Mouse (Mus musculus) urinary bladder, postnatal 14 days (tissue): ENCODE results near the gene Sel1l.

Experiments used
- DNase-seq: peaks from one replicate; pipeline ENCODE4 v3.0.0; 2021; ENCODE audit warnings: low spot score

Gene Sel1l

DNA sequence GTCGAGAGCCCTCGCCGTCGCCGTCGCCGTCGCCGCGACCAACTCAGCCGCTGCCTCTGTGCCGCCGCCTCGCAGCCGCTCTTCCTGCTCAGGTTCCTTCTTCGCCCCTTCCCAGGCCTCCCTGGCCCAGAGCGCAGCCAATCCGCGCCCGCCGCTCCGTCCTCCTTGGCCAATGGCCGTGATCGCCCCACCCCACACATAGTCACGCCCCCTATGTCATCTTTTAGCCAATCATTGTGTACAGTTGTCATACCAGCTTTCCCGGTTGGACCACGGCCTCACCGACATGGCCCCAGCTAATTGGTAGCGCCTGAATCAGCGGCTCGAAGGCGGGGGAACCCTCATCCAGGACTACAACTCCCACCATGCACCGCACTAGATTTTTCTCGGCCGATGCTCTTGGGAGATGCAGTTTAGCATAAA lies at the start of gene Sel1l:
TSS of gene Sel1l (minus strand) at position 113 of the 423 bp plus-strand sequence.
- DNase-seq, result peak; percentile 98

GRCm38 (mm10) chr12:91892622-91893560 lies 43.9 kb upstream of the Sel1l start:
- no peak for DNase-seq

DNA sequence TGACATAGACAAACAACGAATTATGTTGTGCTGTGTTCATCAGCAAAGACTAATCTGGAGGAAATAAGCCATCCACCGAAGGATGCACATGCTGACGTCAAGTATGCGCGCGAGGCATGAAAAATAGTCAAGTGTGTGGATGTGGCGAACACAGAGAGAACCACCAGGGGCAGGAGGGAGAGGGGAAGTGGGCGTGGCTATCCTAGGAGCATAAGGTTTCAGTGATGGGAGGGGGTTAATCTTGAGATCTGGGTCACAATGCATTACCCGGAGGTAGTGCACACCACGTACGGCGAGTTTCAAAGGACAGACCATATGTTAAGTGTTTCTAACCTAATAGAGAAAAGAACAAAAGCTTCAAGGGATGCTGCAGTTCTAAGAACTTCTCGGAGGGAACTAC lies 31.5 kb upstream of the Sel1l start:
- no peak for DNase-seq

GRCm38 (mm10) chr12:91878912-91879250 lies 29.9 kb upstream of the Sel1l start:
- DNase-seq, result no peak

DNA sequence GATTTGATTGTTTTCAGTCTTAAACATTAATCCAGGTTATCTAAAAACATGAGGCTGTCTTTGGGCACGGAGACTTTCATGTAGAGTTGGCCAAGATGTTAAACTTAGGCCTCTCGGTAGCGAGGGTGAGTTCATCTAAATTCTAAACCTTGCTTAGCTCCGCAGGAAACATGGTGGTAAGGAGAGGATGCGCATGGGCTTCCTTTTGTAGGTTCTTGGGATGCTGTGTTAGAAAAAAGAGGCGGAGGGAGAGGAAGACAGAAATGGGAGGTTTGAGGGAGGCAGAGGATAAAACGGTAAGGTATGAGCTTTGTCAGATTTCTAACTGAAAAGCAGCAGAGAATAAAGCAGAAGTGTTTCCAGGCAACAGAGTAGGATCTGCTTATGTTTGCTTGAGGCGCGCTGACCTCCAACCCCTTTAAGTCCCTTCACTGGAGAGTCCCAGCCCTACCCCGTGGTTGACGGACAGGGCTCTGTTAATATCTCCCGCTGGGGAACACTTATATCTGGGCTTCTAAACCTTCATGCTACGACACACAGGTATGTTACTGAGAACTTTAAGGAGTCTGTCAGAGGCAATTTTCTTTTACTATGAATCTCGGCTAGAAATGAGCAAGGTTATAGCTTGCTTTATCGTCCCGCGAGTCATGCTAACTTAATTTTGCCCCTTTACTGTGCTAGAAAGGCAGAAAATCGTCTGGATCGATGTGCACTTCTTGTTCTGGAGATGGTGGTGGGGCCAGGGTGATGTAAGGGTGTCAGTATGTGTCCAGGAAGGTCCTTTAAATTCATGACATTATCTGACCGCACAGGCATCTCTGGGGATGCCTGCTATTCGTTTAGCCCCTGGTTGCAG lies 29.3 kb upstream of the Sel1l start:
- DNase-seq, result no peak

DNA sequence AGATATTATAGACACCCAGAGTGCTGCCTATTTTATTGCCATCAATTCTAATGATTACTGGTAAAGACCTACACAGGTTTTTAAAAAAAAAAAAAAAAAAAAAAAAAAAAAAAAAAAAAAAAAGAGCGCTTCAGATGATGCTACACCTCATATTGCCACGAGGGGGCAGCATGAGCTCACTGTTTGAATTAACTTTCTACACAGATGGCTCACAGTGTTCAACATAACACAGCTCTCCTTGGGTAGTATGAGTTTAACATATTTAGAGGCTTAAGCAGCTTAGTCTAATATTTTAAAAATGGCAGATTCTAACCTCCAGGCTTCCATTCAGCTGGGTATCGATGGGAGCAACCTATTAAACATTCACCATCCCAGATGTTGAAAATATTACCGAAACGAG lies 28.7 kb upstream of the Sel1l start:
- peak; percentile 26 for DNase-seq

GRCm38 (mm10) chr12:91870671-91871070 lies 21.7 kb upstream of the Sel1l start:
- DNase-seq, result no peak

DNA sequence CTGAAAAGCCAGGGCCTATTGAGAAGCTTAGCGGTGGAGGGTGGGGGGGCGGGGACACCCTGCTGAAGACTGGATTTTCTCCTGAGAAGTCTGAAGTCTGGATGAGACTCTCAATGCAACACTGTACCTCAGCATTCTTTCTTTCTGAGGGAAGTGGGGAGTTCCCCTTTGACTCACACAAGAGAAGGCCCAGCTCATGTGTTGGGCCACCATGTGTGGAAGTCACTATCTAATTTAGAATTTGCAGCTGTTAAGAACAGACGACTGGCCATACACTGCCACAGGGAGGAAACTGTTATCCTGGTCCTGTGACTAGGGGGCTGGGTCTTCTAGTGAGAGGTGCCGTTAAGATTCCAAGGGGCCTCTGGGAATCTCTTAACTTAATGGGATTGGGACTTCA lies 20.4 kb upstream of the Sel1l start:
- DNase-seq, result no peak

GRCm38 (mm10) chr12:91854330-91854729 lies 5.4 kb upstream of the Sel1l start:
- no peak for DNase-seq

GRCm38 (mm10) chr12:91848394-91849044 lies 438 bp downstream of the Sel1l start:
- DNase-seq, result no peak

DNA sequence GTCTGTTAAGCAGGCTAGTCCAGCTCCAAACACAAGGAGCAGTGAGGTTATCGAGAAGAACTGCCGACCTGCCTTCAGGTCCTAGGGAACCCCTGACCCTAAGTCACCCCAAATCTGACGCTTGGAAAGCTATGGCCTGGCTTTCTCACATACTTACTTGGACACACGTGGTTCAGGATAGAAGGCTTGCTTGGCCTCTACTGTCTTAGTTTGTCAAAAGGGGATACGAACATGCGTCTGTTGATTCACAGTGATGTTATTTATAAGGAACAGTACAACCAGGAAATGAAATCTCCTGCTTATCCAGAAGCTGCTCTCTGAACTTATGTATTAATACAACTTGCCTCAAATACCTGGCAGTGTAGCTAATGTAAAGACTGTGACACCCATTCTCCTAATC lies 2.9 kb downstream of the Sel1l start:
- no peak for DNase-seq

- no peak for DNase-seq
These were observed 3.6 kb downstream of the Sel1l start for GRCm38 (mm10) chr12:91845393-91845792.

DNA sequence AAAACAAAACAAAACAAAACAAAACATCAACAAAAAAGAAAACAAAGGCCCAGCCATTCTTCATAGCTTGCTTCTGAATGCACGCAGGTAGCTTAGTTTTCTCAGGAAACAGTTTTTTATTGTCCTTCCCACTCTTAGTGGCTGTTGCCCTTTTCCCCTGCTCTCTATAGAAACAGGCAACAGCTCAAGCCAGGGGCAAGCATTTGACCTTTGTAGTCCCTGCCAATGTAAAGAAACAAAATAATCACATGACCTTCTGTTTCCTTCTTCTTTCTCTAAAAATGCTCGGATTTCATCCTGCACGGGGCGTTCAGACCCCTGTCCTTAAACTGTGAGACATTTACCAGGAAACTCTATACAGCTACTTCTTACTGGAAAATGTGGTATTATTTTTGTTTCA lies 4.4 kb downstream of the Sel1l start:
- no peak for DNase-seq

GRCm38 (mm10) chr12:91843888-91844287 lies 5.1 kb downstream of the Sel1l start:
- DNase-seq, result no peak

DNA sequence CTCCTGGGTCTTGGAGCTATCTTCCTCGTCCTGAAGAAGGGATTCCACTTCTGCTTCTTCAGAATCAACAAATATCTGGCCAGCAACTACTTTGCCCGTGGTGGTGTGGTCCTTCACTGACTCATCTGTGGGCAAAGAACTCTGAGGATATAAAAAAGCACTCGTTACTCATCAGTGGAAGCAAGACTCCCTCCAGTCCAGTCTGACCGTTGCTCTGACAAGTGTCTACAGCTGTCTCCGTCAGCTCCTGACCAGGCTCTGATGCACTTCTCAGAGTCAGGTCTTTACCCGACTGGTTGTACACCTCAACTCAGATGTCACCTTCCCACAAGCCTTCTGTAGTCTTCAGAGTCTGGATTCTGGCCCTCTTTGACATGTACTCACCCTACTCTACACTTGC lies 7.2 kb downstream of the Sel1l start:
- no peak for DNase-seq

GRCm38 (mm10) chr12:91838261-91838660 lies 10.7 kb downstream of the Sel1l start:
- DNase-seq, result no peak

DNA sequence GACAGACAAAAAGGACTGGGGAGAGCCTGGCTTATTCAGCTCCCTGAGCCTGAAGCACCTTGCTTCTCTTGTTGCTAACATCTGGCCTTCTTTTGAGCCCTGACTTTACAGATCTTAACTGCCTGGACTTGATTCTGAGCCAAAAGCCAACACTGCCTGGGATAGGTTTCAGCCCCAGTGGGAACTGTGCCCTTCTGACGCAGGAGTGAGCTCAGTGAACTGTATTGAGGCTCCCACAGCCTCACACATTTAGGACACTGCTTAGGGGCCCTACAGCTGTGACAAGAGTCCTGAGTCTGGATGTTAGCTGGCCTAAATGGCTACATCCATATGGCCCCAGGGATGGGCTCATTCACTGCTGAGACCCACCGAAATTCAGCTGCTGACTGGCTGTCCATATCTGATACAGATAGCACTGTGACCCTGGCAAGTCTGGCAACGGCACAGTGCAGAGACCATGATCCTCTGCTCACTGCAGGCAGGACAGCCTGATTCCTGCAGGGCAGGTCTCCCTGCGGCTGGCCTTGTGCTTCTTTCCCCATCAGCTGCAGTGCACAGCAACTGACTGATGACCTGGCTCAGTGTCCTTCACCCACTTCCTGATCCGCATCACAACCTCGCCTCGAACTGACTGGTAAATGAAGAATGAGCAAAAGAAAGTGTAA lies 11.4 kb downstream of the Sel1l start:
- DNase-seq, result no peak

DNA sequence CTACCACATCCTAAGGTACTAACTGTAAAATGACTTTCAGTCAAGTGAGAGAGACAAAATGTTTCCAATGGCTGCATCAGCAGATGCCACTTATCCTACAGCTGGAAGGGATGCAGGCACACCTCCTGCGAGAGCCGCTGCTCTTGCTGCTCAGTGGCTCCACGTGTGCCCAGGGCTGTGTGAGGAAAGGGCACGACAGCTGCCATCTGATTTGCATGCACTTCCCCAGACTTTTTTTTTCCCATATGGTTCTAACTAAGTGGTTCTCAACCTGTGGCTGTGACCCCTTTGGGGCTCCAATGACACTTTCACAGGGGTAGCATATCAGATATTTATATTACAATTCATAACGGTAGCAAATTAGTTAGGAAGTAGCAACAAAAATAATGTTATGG lies 15.0 kb downstream of the Sel1l start:
- DNase-seq, result no peak

- DNase-seq, result no peak
These were observed 15.6 kb downstream of the Sel1l start for GRCm38 (mm10) chr12:91833237-91833938.

DNA sequence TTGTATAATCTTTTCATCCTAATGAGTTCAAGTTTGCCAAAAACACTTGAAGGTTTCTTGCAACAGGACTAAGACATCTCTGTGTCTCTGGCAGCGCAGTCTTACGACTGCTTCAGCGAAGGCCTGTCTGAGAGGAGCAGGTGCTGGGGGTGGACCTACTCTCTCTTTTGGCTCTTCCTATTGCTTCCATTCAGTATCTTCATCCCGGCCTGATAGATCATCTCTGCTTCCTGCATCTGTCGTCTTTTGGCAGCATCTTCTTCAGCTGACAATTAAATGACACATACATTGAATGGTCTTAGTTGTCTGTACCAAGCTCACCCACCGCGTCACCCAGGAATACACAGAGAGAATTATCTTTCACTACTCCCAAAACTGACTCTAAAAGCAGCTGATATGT lies 17.5 kb downstream of the Sel1l start:
- DNase-seq, result no peak

- no peak for DNase-seq
These were observed 28.5 kb downstream of the Sel1l start for GRCm38 (mm10) chr12:91820461-91820860.
